Mouse (Mus musculus) cortical plate, adult 2 months (tissue): ENCODE measurements around the gene Rps26.

ENCODE experiments used
- CTCF ChIP-seq: fragments of 200-500 bp; IDR thresholded peaks from 2 replicates; pipeline ENCODE4 v1.5.1; 2011; ENCODE audit warnings: mild to moderate bottlenecking, control low read depth, low read length; ENCODE audit not compliant: insufficient read depth; ENCODE audit errors: extremely low read depth
- POLR2A ChIP-seq: fragments of 200-500 bp; IDR thresholded peaks from 2 replicates; pipeline ENCODE4 v1.6.1; 2011; ENCODE audit warnings: mild to moderate bottlenecking, low read length, control low read depth; ENCODE audit not compliant: insufficient read depth; ENCODE audit errors: extremely low read depth

DNA sequence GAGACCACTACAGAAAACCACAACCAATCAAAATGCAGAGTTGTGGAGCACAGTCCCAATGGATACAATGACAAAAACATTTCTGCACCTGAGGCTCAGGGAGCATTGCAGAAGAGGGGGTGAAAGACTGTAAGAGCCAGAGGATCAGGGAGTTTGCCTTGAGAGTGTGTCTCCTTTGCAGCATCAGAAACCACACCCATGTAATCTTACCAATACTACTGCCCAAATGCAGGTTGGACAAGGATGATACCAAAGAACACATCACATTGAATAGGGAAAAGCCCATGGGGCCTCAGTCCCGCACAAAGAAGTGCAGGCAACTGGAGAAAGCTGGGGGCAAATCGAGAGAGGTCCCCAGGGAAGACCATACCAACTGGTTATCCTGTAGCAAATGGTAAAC lies 3.2 kb upstream of the Rps26 start:
- TF ChIP-seq CTCF = no peak
- no peak for TF ChIP-seq POLR2A
